Mouse (Mus musculus) erythroblast, embryonic 14.5 days (primary cell): ENCODE measurements around the gene Tatdn2. TPM values are rescaled to one million over a fixed set of nuclear protein-coding genes. Genes with fewer than 3 reads are reported as not detected.
A peak's percentile ranks its signal among the peaks of the same experiment; 100 is the strongest.

Source experiments
- H3K27me3 ChIP-seq: 2 replicates; pipeline ENCODE4 v1.6.1; 2012; ENCODE audit warnings: inconsistent platforms; ENCODE audit not compliant: control insufficient read depth
- H3K36me3 ChIP-seq: 2 replicates; pipeline ENCODE4 v1.6.1; 2012; ENCODE audit warnings: mild to moderate bottlenecking, inconsistent platforms; ENCODE audit not compliant: control insufficient read depth
- H3K4me1 ChIP-seq: 2 replicates; pipeline ENCODE4 v1.6.1; 2012; ENCODE audit warnings: inconsistent platforms; ENCODE audit not compliant: control insufficient read depth
- H3K4me3 ChIP-seq: replicated peaks from 2 replicates; pipeline ENCODE3; 2012; ENCODE audit warnings: moderate library complexity, mild to moderate bottlenecking, inconsistent platforms
- H3K9me3 ChIP-seq: 2 replicates; pipeline ENCODE4 v1.6.1; 2012; ENCODE audit warnings: low read length, inconsistent platforms, mixed read lengths; ENCODE audit not compliant: control insufficient read depth
- GATA1 ChIP-seq: IDR thresholded peaks from 2 replicates; pipeline ENCODE4 v1.6.1; 2012; ENCODE audit warnings: low read length, inconsistent platforms, mixed read lengths
- TAL1 ChIP-seq: IDR thresholded peaks from 3 replicates; pipeline ENCODE4 v1.6.1; 2012; ENCODE audit warnings: low read length, inconsistent platforms, mixed read lengths
- polyA plus RNA-seq: library from polyadenylated mRNA; stranded (reverse); fragments of >175 nt; gene quantifications from 2 replicates; pipeline ENCODE4 v1.2.3, GENCODE M21; 2012

Tatdn2 gene
- polyA plus RNA-seq, result 2.5 and 3.3 TPM in 2 replicates

DNA sequence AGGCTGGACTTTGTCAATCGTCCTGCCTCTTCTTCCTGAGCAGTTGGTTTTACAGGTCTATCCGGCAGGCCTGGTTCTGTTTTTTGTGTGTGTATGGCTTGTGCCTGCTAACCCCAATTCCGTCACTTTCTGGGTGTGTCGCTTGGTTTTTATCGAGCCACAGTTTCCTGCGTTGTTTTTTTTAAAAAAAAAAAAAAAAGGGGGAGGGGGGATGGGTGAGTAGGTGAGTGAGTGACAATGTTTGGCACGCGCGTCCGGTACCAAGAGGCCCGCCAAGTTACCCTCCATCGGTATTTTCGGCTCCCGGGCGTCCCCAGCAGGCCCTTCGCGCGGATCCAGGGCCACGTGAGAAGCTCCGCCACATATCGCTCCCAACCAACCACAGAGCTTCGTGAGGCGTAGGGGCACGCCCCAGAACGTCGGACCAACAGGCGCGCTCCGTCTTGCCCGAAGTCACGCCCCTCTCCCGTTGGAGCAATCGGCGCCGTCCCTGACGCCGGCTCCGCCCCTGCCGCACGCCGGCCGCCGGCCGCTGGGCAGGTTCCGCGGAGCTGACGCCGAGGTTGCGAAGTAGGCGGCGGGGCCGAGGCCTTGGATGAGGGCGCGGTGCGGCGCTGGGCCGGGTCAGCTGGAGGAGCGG is at the start of gene Tatdn2:
Gene Tatdn2, plus strand, starts transcription at position 469 of the 640 bp plus-strand sequence.
- Histone ChIP-seq H3K9me3 (no peaks in the 10 kb centered on the region), H3K27me3 (no peaks in the 10 kb centered on the region), H3K36me3 (peaks cover 76% of the 10 kb centered on the region), H3K4me1 (peaks cover 82% of the 10 kb centered on the region), H3K4me3 (peak within 1 kb of the TSS; percentile 73)
- TF ChIP-seq GATA1 (no peak), TAL1 (no peak)

DNA sequence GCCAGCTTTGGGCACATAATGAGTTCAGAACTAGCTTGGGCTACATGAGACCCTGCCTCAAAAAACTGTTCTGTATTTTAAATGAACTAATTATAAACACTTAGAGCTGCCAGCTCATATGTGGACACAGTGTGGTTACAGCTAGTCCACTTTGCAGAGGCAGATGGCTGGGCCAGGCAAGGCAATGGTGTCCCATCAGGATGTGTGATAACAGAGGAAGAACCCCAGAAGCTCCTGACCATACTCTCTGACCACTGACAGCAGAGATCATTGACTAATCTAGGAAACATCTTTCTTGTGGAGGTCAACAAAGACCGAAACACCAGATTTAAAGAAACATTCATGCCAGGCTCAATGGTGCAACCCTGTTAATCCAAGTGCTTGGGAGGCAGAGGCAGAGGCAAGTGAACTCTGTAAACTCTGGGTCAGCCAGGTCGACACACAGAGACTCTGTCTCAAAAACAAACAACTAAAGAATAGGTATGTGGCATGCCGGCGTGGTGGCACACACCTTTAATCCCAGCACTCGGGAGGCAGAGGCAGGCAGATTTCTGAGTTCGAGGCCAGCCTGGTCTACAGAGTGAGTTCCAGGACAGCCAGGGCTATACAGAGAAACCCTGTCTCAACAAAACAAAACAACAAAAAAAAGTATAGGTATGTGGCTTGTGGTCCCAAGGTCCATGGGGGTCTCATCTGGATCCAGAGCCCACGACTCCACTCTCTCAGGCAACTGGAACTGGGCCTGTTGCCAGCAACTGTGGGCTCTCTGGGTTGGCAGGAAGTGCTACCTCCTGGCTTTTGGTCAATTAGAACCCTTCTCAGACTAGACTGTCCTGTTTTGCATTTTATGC is 47.3 kb upstream of the Tatdn2 start:
- Histone ChIP-seq H3K36me3 (peaks cover 45% of the 10 kb centered on the region), H3K9me3 (no peaks in the 10 kb centered on the region), H3K4me3 (no peak overlapping the region), H3K27me3 (no peaks in the 10 kb centered on the region), H3K4me1 (peaks cover 36% of the 10 kb centered on the region)
- TF ChIP-seq GATA1 (no peak), TAL1 (no peak)

DNA sequence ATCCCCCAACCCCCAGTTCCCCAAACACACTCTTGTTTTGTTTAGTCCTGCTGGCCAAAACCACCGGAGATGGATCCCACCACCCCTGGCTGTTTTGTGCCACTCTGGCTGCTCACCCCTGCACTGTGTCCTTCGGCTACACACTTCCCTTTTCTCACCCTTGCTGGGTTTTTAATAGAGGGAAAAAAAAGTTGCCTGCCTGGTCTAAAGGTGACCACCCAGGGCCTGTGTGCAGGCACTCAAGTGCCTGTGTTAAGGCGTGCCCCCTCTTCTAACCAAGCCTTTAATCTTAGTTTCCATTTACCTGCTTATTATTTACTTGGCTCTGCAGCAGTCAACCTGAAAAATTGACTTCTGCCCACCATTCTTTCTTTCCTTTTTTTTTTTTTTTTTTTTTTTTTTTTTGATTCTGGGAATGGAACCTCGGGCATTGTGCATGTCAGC is 46.6 kb upstream of the Tatdn2 start:
- Histone ChIP-seq H3K27me3 (no peaks in the 10 kb centered on the region), H3K9me3 (no peaks in the 10 kb centered on the region), H3K36me3 (peaks cover 45% of the 10 kb centered on the region), H3K4me3 (no peak overlapping the region), H3K4me1 (peaks cover 36% of the 10 kb centered on the region)
- TF ChIP-seq TAL1, result no peak
- no peak for TF ChIP-seq GATA1

DNA sequence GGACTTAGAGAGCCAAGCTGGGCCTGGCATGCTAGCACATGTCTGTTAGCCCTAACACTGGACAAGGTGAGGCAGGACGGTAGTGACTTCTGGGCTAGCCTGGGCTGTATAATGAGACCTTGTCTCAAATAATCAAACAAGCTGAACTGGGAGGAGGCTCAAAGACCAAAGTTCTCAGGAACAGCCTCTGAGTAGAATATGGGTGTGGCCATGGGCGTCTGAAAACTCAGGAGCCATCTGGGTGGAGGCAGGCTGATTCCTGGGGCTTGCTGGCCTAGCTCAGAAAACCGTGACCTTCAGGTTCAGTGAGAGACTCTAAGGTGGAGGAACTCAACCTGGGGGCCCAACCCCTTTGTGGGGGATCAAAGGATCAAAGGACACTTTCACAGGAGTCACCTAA is 45.2 kb upstream of the Tatdn2 start:
- no peak overlapping the region for H3K4me3 ChIP-seq
- H3K27me3 ChIP-seq, result no peaks in the 10 kb centered on the region
- peaks cover 45% of the 10 kb centered on the region for H3K36me3 ChIP-seq
- no peak for TF ChIP-seq GATA1
- peaks cover 36% of the 10 kb centered on the region for H3K4me1 ChIP-seq
- H3K9me3 ChIP-seq, result no peaks in the 10 kb centered on the region

DNA sequence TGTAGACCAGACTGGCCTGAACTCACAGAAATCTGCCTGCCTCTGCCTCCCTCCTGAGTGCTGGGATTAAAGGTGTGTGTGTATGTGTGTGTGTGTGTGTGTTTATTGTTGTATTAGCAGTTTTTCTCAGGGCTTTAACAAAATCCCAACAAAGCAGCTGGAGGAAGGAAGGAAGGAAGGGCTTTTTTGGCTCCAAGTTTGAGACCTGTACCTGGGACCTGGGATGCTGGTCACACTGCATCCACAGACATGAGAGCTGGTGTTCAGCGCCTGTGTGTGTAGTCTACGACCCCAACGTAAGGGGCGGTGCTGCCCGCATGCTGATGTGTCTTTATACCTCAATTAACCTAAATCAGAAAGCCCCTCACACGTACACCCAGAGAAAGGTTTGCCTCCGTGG is 43.3 kb upstream of the Tatdn2 start:
- Histone ChIP-seq H3K9me3 (no peaks in the 10 kb centered on the region), H3K27me3 (no peaks in the 10 kb centered on the region), H3K4me1 (peaks cover 34% of the 10 kb centered on the region), H3K4me3 (no peak overlapping the region), H3K36me3 (peaks cover 31% of the 10 kb centered on the region)
- no peak for TF ChIP-seq GATA1
- TF ChIP-seq TAL1, result no peak

DNA sequence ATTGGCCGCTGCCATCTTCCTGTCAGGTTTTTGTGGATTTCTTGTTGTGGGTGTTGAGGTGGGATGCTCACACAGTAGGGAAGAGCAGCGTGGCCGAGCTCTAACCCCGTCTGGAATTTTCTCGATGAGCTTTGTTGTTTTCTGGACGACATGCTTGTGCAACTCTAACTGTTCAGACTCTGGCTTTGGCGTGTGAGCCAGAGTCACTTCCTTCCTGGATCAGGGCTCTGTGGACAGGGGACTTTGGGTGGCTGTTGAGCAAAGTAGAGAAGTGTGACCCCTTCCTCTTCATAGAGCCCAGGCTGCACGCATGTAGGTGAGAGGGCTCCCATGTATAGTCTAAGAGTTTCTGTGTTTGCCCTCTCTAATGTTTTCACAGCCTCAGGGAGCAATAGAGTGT is 42.7 kb upstream of the Tatdn2 start:
- H3K9me3 ChIP-seq, result no peaks in the 10 kb centered on the region
- no peak overlapping the region for H3K4me3 ChIP-seq
- no peak for TF ChIP-seq TAL1
- TF ChIP-seq GATA1, result no peak
- H3K4me1 ChIP-seq, result peaks cover 28% of the 10 kb centered on the region
- H3K27me3 ChIP-seq, result no peaks in the 10 kb centered on the region
- H3K36me3 ChIP-seq, result peaks cover 26% of the 10 kb centered on the region

- Histone ChIP-seq H3K4me1 (peaks cover 23% of the 10 kb centered on the region), H3K4me3 (no peak overlapping the region), H3K36me3 (peaks cover 20% of the 10 kb centered on the region), H3K9me3 (no peaks in the 10 kb centered on the region), H3K27me3 (no peaks in the 10 kb centered on the region)
- TF ChIP-seq GATA1 (no peak), TAL1 (no peak)
Measured at GRCm38 (mm10) chr6:113654753-113655397, 42.0 kb upstream of the Tatdn2 start.

- TF ChIP-seq TAL1, result no peak
- TF ChIP-seq GATA1, result no peak
- peaks cover 22% of the 10 kb centered on the region for H3K4me1 ChIP-seq
- no peaks in the 10 kb centered on the region for H3K27me3 ChIP-seq
- H3K36me3 ChIP-seq, result peaks cover 17% of the 10 kb centered on the region
- H3K9me3 ChIP-seq, result no peaks in the 10 kb centered on the region
- H3K4me3 ChIP-seq, result no peak overlapping the region
Measured at GRCm38 (mm10) chr6:113655475-113655874, 41.4 kb upstream of the Tatdn2 start.

DNA sequence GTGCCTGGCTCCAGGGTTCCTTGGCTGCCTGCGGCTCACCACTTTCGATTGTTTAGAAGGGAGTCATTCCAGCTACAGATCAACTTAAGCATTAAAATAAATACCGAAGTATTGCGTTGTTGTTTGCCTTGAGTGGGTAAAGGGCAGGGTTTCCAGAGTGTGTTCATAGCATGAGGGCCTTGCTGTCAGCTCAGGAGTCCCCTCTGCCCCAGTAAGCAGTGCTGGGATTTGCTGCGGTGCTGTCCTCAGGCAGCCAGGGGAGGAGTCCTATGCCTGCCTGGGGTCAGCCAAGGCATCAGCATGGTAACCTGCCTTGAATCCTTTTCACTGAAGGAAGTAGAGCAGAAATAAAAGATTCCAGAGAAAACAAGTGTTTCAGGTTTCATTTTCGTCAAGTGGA is 40.0 kb upstream of the Tatdn2 start:
- TF ChIP-seq TAL1 (no peak), GATA1 (no peak)
- Histone ChIP-seq H3K36me3 (peaks cover 11% of the 10 kb centered on the region), H3K9me3 (no peaks in the 10 kb centered on the region), H3K27me3 (no peaks in the 10 kb centered on the region), H3K4me1 (peaks cover 23% of the 10 kb centered on the region), H3K4me3 (no peak overlapping the region)
